Mouse (Mus musculus) G1E (cell line): ENCODE data around the gene Lcor. TPM values are rescaled to one million over a fixed set of nuclear protein-coding genes. Genes with fewer than 3 reads are reported as not detected.

ENCODE experiments used
- ATAC-seq: 2 replicates; pipeline ENCODE4 v1.8.0; 2016; ENCODE audit warnings: mild to moderate bottlenecking; ENCODE audit not compliant: insufficient number of reproducible peaks, poor library complexity, low FRiP score, severe bottlenecking; ENCODE audit errors: extremely low read depth
- DNase-seq: peaks from one replicate; pipeline ENCODE4 v3.0.0; 2012; ENCODE audit warnings: low spot score
- H3K27me3 ChIP-seq: 2 replicates; pipeline ENCODE4 v1.6.1; 2012; ENCODE audit warnings: mild to moderate bottlenecking, low read length, inconsistent platforms; ENCODE audit not compliant: insufficient read depth
- H3K36me3 ChIP-seq: replicated peaks from 2 replicates; pipeline ENCODE3; 2012; ENCODE audit warnings: mild to moderate bottlenecking, inconsistent platforms
- H3K4me1 ChIP-seq: 2 replicates; pipeline ENCODE4 v1.6.1; 2012; ENCODE audit warnings: low read depth, low read length, inconsistent platforms, mixed read lengths; ENCODE audit not compliant: insufficient read depth
- H3K4me3 ChIP-seq: 2 replicates; pipeline ENCODE4 v1.5.1; 2012; ENCODE audit warnings: low read depth, mild to moderate bottlenecking, inconsistent platforms, low read length, moderate library complexity, mixed read lengths
- H3K9me3 ChIP-seq: replicated peaks from 2 replicates; pipeline ENCODE4 v1.6.1; 2012; ENCODE audit warnings: inconsistent platforms
- CTCF ChIP-seq: IDR thresholded peaks from 2 replicates; pipeline ENCODE4 v1.5.1; 2012; ENCODE audit warnings: low read depth, low read length, inconsistent platforms, mixed read lengths
- GATA1 ChIP-seq: IDR thresholded peaks from 2 replicates; pipeline ENCODE4 v1.6.1; 2012; ENCODE audit warnings: borderline replicate concordance, low read length, inconsistent platforms, mixed read lengths
- GATA2 ChIP-seq: IDR thresholded peaks from 2 replicates; pipeline ENCODE4 v1.6.1; 2012; ENCODE audit warnings: low read depth, low read length, inconsistent platforms, borderline replicate concordance
- POLR2AphosphoS5 ChIP-seq: IDR thresholded peaks from 2 replicates; pipeline ENCODE4 v1.6.1; 2012; ENCODE audit warnings: low read depth, low read length, inconsistent platforms; ENCODE audit not compliant: insufficient replicate concordance
- TAL1 ChIP-seq: conservative IDR thresholded peaks from 2 replicates; pipeline ENCODE4 v1.6.1; 2012; ENCODE audit warnings: low read depth, low read length, inconsistent platforms, mixed read lengths
- polyA plus RNA-seq: library from polyadenylated mRNA; stranded (reverse); fragments of >175 nt; gene quantifications from 2 replicates; pipeline ENCODE4 v1.2.3, GENCODE M21; 2012
- total RNA-seq, 2 experiments: library from RNA; stranded (forward) in 1 of 2; stranded (reverse) in 1 of 2; fragments of 200-1000 nt in 1 of 2; fragments of >200 nt in 1 of 2; fragmentation: Nextera tagmentation in 1 of 2; gene quantifications; 2 replicates each; pipeline ENCODE4 v1.2.3; 2014 to 2017

Lcor gene
- total and polyA plus RNA-seq, 3 experiments, result 2.9 to 44.5 (median 16.0) TPM

DNA sequence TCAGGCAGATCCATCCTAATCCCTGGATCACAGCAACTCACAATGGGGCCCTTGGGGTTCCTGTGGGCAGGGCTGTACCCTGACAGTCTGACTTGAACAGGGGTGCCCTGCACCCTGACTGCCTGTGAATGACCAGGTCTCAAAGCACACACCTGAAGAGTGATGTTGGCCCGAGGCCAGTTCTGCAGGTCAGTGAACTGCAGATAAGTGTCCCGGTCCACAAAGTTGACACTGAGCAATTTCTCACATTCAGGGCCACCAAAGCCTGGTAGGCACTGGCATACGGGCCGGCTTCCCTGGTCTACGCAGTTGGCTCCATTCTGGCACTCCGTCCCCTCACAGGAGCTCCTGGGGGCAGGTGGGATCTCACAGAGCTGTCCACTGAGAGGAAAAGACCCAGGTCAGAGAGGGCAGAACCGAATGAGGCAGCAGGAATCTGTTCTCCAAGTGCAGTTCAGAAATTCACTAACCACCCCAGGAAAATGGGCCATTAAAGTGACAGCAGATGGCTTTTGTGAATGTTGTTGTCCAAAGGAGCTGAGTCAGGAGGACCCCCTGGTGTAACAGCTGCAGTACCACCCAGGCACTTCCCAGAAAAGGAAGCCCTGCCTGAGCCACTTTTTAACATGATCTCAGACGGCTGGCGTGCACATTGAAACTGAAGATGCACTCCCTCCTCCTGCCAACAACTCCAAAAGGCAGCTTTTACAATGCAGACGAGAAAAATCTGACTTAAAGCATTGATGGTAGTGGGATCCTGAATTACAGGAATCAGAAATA lies 124.0 kb downstream of the Lcor start:
- no peak for DNase-seq
- peaks cover 46% of the 10 kb centered on the region for H3K27me3 ChIP-seq
- no peak for ATAC-seq
- no peak overlapping the region for H3K4me3 ChIP-seq
- no peaks in the 10 kb centered on the region for H3K36me3 ChIP-seq
- H3K4me1 ChIP-seq, result no peaks in the 10 kb centered on the region
- TF ChIP-seq GATA2 (no peak), TAL1 (no peak), POLR2AphosphoS5 (no peak), GATA1 (no peak), CTCF (no peak)
- 0 out of 2 replicates have a peak, but pooled peaks cover 3% of the 10 kb centered on the region for H3K9me3 ChIP-seq

DNA sequence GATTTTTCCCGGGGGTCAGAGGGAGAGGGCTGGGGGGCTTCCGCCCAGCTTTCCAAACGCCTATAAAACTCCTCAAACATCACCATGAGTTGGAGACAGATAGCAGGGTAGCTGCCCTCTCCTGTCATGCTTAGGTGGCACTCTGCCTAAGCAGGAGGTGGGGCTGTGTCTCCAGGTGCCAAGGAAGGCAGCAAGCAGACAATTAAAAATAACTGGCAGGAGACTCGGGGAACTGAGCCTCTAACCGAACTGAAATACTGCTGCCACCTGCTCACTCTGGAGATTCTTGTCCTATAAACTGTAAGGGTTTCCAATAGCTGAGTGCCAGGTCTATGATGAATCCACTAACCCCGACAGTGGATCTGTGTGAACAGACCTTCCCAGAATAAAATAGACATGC lies 129.2 kb downstream of the Lcor start:
- no peak for DNase-seq
- TF ChIP-seq GATA1 (no peak), POLR2AphosphoS5 (no peak), GATA2 (no peak), TAL1 (no peak), CTCF (no peak)

More for the DNA sequence above, 129.2 kb downstream of the Lcor start:
- 0 out of 2 replicates have a peak, but pooled peaks cover 3% of the 10 kb centered on the region for H3K9me3 ChIP-seq
- no peak overlapping the region for H3K4me3 ChIP-seq
- H3K36me3 ChIP-seq, result no peaks in the 10 kb centered on the region
- peaks cover 54% of the 10 kb centered on the region for H3K27me3 ChIP-seq
- H3K4me1 ChIP-seq, result no peaks in the 10 kb centered on the region
- no peak for ATAC-seq

Other genes starting within 250 kb of the Lcor start
- 107 and 118 TPM in 2 replicates for gene Tm9sf3, start 218.6 kb upstream of the Lcor start, total RNA-seq (2014; fragmentation: Nextera tagmentation)
- 218 and 236 TPM in 2 replicates for gene Tm9sf3, start 218.6 kb upstream of the Lcor start, total RNA-seq (2017)
- gene Tm9sf3, start 218.6 kb upstream of the Lcor start, polyA plus RNA-seq, result 45.9 and 49.3 TPM in 2 replicates
- gene Pik3ap1, start 97.5 kb upstream of the Lcor start, total RNA-seq (2014; fragmentation: Nextera tagmentation), result 0.19 TPM in 1 of 2 replicates, not detected in the other
- 0.12 and 0.16 TPM in 2 replicates for gene Pik3ap1, start 97.5 kb upstream of the Lcor start, total RNA-seq (2017)
- 0.07 and 0.09 TPM in 2 replicates for gene Pik3ap1, start 97.5 kb upstream of the Lcor start, polyA plus RNA-seq
- 36.2 and 36.4 TPM in 2 replicates for gene Gm340, start 99.7 kb downstream of the Lcor start, total RNA-seq (2014; fragmentation: Nextera tagmentation)
- 14.9 and 15.2 TPM in 2 replicates for gene Gm340, start 99.7 kb downstream of the Lcor start, total RNA-seq (2017)
- 1.1 and 2.7 TPM in 2 replicates for gene Gm340, start 99.7 kb downstream of the Lcor start, polyA plus RNA-seq